In genomic region chr11:106419262-106420102, GRCm38 (mm10) we compare ENCODE assay signal across 13 mouse cellular contexts. TPM values are rescaled to one million over a fixed set of nuclear protein-coding genes. Genes with fewer than 3 reads are reported as not detected.
DNase-seq lines count a peak whose midpoint lies in the region; ATAC-seq lines count a peak whose summit lies in the region.
"Had no signal": no experiment of that assay in that cellular context is flagged by ENCODE, and none has a peak within 500 bp of the region (broad histone marks: within the 10 kb centered on the region; RNA-seq: fewer than 3 reads in every experiment).

No protein-coding gene starts in this region.

- peak; percentile 42; the same call in 1 of the 2 replicates for ATAC-seq in liver, embryonic 13.5 days (ENCODE audit: low read depth)
- no peak for ATAC-seq in forebrain, embryonic 11.5 days (replicated peaks; ENCODE audit: low FRiP score)

- H3K9ac ChIP-seq in liver, embryonic 13.5 days: no peak overlapping the region
- H3K9ac ChIP-seq in forebrain, embryonic 11.5 days (ENCODE audit: low read length): no peak overlapping the region
- H3K9ac ChIP-seq: forebrain, embryonic 15.5 days had no signal

- H3K36me3 ChIP-seq in liver, embryonic 13.5 days: peaks cover 49% of the 10 kb centered on the region
- no peaks in the 10 kb centered on the region; the same call in 1 of the 2 replicates for H3K36me3 ChIP-seq in forebrain, embryonic 11.5 days (ENCODE audit: control insufficient read depth, insufficient read depth, low read length)

- WGBS in liver, embryonic 13.5 days (ENCODE audit: insufficient replicate concordance): 45% methylated on average over 9 of the region's 9 CpGs
- WGBS in forebrain, embryonic 11.5 days: 83% methylated on average over 9 of the region's 9 CpGs

- H3K4me2 ChIP-seq in liver, embryonic 13.5 days: no peak overlapping the region
- H3K4me2 ChIP-seq in forebrain, embryonic 11.5 days (ENCODE audit: low read depth, low read length, severe bottlenecking): no peak overlapping the region
- H3K4me2 ChIP-seq: forebrain, embryonic 15.5 days had no signal

- H3K27ac ChIP-seq in liver, embryonic 13.5 days: peak overlapping the region; percentile 53
- no peak overlapping the region for H3K27ac ChIP-seq in forebrain, embryonic 11.5 days (ENCODE audit: low read depth, low read length)
- H3K27ac ChIP-seq: forebrain, embryonic 15.5 days; heart, adult 2 months had no signal

- H3K9me3 ChIP-seq in liver, embryonic 13.5 days (replicated peaks): no peaks in the 10 kb centered on the region
- no peaks in the 10 kb centered on the region for H3K9me3 ChIP-seq in forebrain, embryonic 11.5 days (ENCODE audit: control insufficient read depth, low read length)
- H3K9me3 ChIP-seq: forebrain, embryonic 15.5 days had no signal

- H3K27me3 ChIP-seq in liver, embryonic 13.5 days: no peaks in the 10 kb centered on the region
- no peaks in the 10 kb centered on the region for H3K27me3 ChIP-seq in forebrain, embryonic 11.5 days (ENCODE audit: control insufficient read depth, insufficient read depth, low read length)
- H3K27me3 ChIP-seq: forebrain, embryonic 15.5 days had no signal

- peaks cover 20% of the 10 kb centered on the region for H3K4me1 ChIP-seq in liver, embryonic 13.5 days (replicated peaks)
- no peaks in the 10 kb centered on the region for H3K4me1 ChIP-seq in forebrain, embryonic 11.5 days (replicated peaks; ENCODE audit: control insufficient read depth, insufficient read depth, low read length)
- H3K4me1 ChIP-seq: forebrain, embryonic 15.5 days had no signal

- H3K4me3 ChIP-seq in liver, embryonic 13.5 days (replicated peaks): no peak overlapping the region
- no peak overlapping the region for H3K4me3 ChIP-seq in forebrain, embryonic 11.5 days (ENCODE audit: low read depth, low read length)
- H3K4me3 ChIP-seq: forebrain, embryonic 15.5 days; heart, adult 2 months; myocyte had no signal

- peak; percentile 13 for DNase-seq in layer of hippocampus, adult 11-12 months (ENCODE audit: low spot score)
- no peak for DNase-seq in layer of hippocampus, adult 18-20 months (ENCODE audit: low spot score in 2 of 2)
- DNase-seq in 416B (ENCODE audit: low read depth): peak; percentile 83
- peak; percentile 11 for DNase-seq in NIH3T3 (ENCODE audit: low read depth)
- DNase-seq in liver, embryonic 13.5 days: peak; percentile 5
- DNase-seq in urinary bladder, postnatal 10 days (ENCODE audit: low spot score): no peak
- no peak for DNase-seq in right cerebral cortex, postnatal 4 days
- DNase-seq in forebrain, embryonic 11.5 days (ENCODE audit: low spot score): no peak

RNA-seq across cellular contexts. Expression of gene Icam2, which starts 31.6 kb away (rescaled TPM):
- 1 to 10 TPM; 2.4 to 3.1 TPM for total RNA-seq in layer of hippocampus, adult 18-20 months (2021)
- 18.6 and 19.5 TPM in 2 replicates for polyA plus RNA-seq in liver, embryonic 13.5 days (2015; fragmentation: Nextera tagmentation; extraction: Ambion mirVana)
- polyA plus RNA-seq in forebrain, embryonic 11.5 days (2014; fragmentation: Nextera tagmentation; extraction: Ambion mirVana): 13.3 and 14.1 TPM in 2 replicates
- polyA plus RNA-seq: myocyte had no signal

RNA-seq across cellular contexts. Expression of gene Prr29, which starts 54.2 kb away (rescaled TPM):
- not detected for total RNA-seq in layer of hippocampus, adult 18-20 months (2021)
- not detected in 2 replicates for polyA plus RNA-seq in liver, embryonic 13.5 days (2015; fragmentation: Nextera tagmentation; extraction: Ambion mirVana)
- not detected in 2 replicates for polyA plus RNA-seq in forebrain, embryonic 11.5 days (2014; fragmentation: Nextera tagmentation; extraction: Ambion mirVana)
- polyA plus RNA-seq: embryonic facial prominence, embryonic 11.5 days; forebrain, embryonic 15.5 days; limb, embryonic 11.5 days had no signal

Comparison
In these comparisons a context has a peak if more than half of its experiments do, and no peak if none do; other contexts are left out.
1. DNase-seq: peak in layer of hippocampus, adult 11-12 months (single experiment), 416B (single experiment), NIH3T3 (single experiment) and liver, embryonic 13.5 days (single experiment); none in layer of hippocampus, adult 18-20 months (0 of 2), urinary bladder, postnatal 10 days (single experiment), right cerebral cortex, postnatal 4 days (single experiment) and forebrain, embryonic 11.5 days (single experiment).